Comparison of ENCODE assay signal across 8 mouse cellular contexts in the genomic region with DNA sequence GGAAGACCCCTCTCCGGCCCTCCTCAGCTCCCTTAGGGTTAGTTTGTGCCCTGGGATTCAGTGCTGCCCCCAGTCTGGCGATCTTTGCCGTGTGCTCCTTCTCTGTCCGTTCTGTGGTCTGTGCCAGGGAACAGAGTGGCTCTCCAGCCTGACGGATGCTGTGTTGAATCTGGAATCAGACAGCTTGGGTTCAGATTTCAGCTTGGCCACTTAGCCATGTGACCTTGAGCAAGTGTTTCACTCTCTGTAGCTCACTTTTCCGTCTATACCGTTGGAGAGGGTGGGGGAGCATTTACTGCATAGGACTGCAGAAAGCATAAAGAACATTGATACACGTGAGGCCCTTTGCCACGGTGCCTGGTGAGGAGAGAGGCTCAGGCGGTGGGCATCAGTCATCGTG. TPM values are rescaled to one million over a fixed set of nuclear protein-coding genes. Genes with fewer than 3 reads are reported as not detected.
DNase-seq lines count a peak whose midpoint lies in the region; ATAC-seq and TF ChIP-seq lines count a peak whose summit lies in the region.
"Had no signal": no experiment of that assay in that cellular context is flagged by ENCODE, and none has a peak within 500 bp of the region (broad histone marks: within the 10 kb centered on the region; RNA-seq: fewer than 3 reads in every experiment).

No protein-coding gene starts in this region.

- WGBS in lung, adult 2 months, result 60% methylated on average over 11 of the region's 11 CpGs
- 54% methylated on average over 11 of the region's 11 CpGs for WGBS in hindbrain, postnatal 0 days

- H3K27me3 ChIP-seq in hindbrain, postnatal 0 days (ENCODE audit: insufficient read depth, low read length), result no peaks in the 10 kb centered on the region
- H3K27me3 ChIP-seq: forebrain, embryonic 13.5 days had no signal

- no peak for ATAC-seq in hindbrain, postnatal 0 days
- ATAC-seq: forebrain, embryonic 13.5 days had no signal

- H3K9ac ChIP-seq in hindbrain, postnatal 0 days (replicated peaks; ENCODE audit: low read length), result no peak overlapping the region
- H3K9ac ChIP-seq: forebrain, embryonic 13.5 days had no signal

- DNase-seq in lung, adult 2 months, result no peak
- no peak for DNase-seq in lung, postnatal 25 days (ENCODE audit: low spot score)
- peak; percentile 79 for DNase-seq in gastrocnemius, postnatal 25 days
- no peak for DNase-seq in hindbrain, postnatal 0 days (ENCODE audit: low spot score)
- DNase-seq in skeletal muscle tissue, adult 2 months (ENCODE audit: low read depth, low spot score), result peak; percentile 94
- DNase-seq in frontal cortex, postnatal 14 days (ENCODE audit: low spot score in 2 of 2), result no peak
- no peak for DNase-seq in spleen, postnatal 36 days (ENCODE audit: low spot score in 2 of 2)

- H3K9me3 ChIP-seq in hindbrain, postnatal 0 days (ENCODE audit: low read length), result no peaks in the 10 kb centered on the region
- H3K9me3 ChIP-seq: forebrain, embryonic 13.5 days had no signal

- no peaks in the 10 kb centered on the region for H3K36me3 ChIP-seq in hindbrain, postnatal 0 days (ENCODE audit: insufficient read depth, low read length)

- H3K27ac ChIP-seq in hindbrain, postnatal 0 days, result peak overlapping the region; percentile 89; the same call in 1 of the 2 replicates
- H3K27ac ChIP-seq: forebrain, embryonic 13.5 days had no signal

- H3K4me1 ChIP-seq in lung, adult 2 months (ENCODE audit: control insufficient read depth, insufficient read depth, low read length), result peaks cover 32% of the 10 kb centered on the region
- H3K4me1 ChIP-seq in hindbrain, postnatal 0 days (ENCODE audit: insufficient read depth, low read length), result peaks cover 46% of the 10 kb centered on the region

- H3K4me3 ChIP-seq in lung, adult 2 months (replicated peaks; ENCODE audit: extremely low read depth, low read depth, low read length), result no peak overlapping the region
- no peak overlapping the region for H3K4me3 ChIP-seq in hindbrain, postnatal 0 days (ENCODE audit: low read length)
- H3K4me3 ChIP-seq: forebrain, embryonic 13.5 days had no signal

- H3K4me2 ChIP-seq in hindbrain, postnatal 0 days (ENCODE audit: low read depth, low read length), result no peak overlapping the region
- H3K4me2 ChIP-seq: forebrain, embryonic 13.5 days had no signal

- TF ChIP-seq CTCF in lung, adult 2 months (IDR thresholded peaks at IDR 0.05; ENCODE audit: insufficient read depth, low read length), result no peak
- no peak for TF ChIP-seq CTCF in hindbrain, postnatal 0 days (IDR thresholded peaks at IDR 0.05; ENCODE audit: low read depth)

- peak; percentile 35; the same call in 1 of the 2 replicates for TF ChIP-seq POLR2A in lung, adult 2 months (IDR thresholded peaks at IDR 0.05; ENCODE audit: borderline replicate concordance, extremely low read depth, low read depth, low read length)

RNA-seq across cellular contexts. Expression of a gene that starts 44.8 kb away (rescaled TPM):
- 23.3 and 39.0 TPM in 2 replicates for polyA plus RNA-seq in lung, adult 2 months (2012; rRNA removed)
- total RNA-seq in gastrocnemius, postnatal 25 days (2021), result 100 to 1,000 TPM; 126 to 133 TPM
- 29.0 and 48.7 TPM in 2 replicates for total RNA-seq in hindbrain, postnatal 0 days (2014; rRNA removed)
- 66.4 and 67.1 TPM in 2 replicates for polyA plus RNA-seq in hindbrain, postnatal 0 days (2015; fragmentation: Nextera tagmentation; extraction: Ambion mirVana)

Comparison
In these comparisons a context has a peak if more than half of its experiments do, and no peak if none do; other contexts are left out.
1. DNase-seq: peak in gastrocnemius, postnatal 25 days (single experiment) and skeletal muscle tissue, adult 2 months (single experiment); none in lung, adult 2 months (single experiment), lung, postnatal 25 days (single experiment), hindbrain, postnatal 0 days (single experiment), frontal cortex, postnatal 14 days (0 of 2) and spleen, postnatal 36 days (0 of 2).